Mouse (Mus musculus) layer of hippocampus, adult 8-10 months (tissue): ENCODE data around the gene Ccl17. TPM values are rescaled to one million over a fixed set of nuclear protein-coding genes. Genes with fewer than 3 reads are reported as not detected.
"Not testable (repeated sequence)": the region's sequence is repeated elsewhere in the genome, so short reads cannot be mapped to it uniquely, and the experiment has no call there.

Experiments
- DNase-seq, 2 experiments: peaks; one replicate each; pipeline ENCODE4 v3.0.0; 2022; ENCODE audit warnings: low spot score in 2 of 2
- total RNA-seq, 4 experiments: library from RNA; stranded (reverse); gene quantifications; 2 replicates each; pipeline ENCODE4 v1.2.4; 2022

The Ccl17 gene
- total RNA-seq, 4 experiments from 2014 or later = 3.7 to 10.8 (median 6.9) TPM

DNA sequence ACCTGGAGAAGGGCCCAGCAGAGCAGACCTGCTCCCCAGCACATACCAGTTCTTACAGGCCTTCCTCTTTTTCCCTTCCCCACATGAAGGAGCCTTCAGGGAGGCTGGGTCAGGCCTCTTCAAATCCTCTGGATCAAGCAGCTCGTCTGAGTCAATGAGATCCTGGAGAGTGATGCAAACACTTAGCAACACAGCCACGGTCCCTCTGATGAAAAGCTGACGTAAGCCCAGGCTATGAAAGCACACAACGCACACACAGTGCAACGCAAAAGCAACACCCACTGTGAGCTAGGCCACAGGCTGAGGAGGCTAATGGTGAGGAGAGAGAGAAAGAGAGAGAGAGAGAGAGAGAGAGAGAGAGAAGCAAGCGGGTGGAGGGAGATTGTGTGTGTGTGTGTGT, 14.9 kb downstream of the Ccl17 start:
- no peak for DNase-seq

DNA sequence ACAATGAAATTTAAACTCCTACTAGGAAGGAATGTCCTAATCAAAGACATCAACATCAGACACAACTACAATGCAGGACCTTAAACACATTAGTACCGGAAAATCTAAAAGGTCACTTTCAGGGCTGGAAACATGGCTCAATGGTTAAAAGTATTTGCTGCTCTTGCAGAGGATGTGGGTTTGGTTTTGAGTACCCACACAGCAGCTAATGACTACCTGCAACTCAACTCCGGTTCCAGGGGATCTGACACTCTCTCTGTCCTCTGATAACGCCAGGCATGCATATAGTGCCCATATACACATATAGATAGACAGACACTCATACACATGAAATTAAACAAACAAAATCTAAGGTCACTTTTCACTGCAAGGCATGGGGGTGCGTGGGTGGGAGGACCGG, 16.0 kb downstream of the Ccl17 start:
- DNase-seq = no peak

DNA sequence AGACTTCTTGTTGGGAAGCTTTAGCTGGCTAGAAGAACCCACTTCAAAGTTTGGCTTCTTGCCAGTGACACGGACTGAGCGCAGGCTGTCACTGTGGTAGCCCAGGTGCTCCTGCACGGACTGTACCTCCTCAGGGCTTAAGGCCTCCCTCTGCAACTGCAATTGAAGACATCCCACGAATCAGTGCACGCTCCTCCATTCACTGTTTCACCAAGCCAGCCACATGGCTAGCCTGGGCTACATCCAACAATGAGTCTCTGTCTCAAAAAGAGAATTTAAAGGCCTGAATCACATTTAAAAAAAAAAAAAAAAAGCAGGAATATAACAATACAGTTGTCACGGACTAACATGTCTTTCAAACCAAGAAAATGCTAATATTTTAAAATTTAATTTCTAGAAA, 18.0 kb downstream of the Ccl17 start:
- no peak for DNase-seq

DNA sequence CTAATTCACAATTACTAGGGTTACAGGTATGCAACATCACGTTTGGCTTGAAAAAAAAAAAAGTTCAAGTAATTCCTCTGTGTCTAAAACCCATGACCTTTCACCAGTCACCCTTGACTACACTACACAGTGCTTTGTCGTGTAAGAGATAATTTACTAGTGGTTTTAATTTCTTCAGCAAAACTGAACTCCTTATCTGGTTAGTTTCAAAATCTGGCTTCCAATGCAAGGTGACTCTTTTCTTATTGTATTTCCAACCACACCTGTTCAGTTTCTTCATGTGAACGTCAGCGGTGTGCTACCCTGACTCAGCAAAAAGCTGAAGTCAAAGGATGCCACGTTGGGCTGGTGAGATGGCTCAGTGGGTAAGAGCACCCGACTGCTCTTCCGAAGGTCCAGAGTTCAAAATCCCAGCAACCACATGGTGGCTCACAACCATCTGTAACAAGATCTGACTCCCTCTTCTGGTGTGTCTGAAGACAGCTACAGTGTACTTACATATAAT, 23.7 kb downstream of the Ccl17 start:
- DNase-seq = not testable (repeated sequence)

DNA sequence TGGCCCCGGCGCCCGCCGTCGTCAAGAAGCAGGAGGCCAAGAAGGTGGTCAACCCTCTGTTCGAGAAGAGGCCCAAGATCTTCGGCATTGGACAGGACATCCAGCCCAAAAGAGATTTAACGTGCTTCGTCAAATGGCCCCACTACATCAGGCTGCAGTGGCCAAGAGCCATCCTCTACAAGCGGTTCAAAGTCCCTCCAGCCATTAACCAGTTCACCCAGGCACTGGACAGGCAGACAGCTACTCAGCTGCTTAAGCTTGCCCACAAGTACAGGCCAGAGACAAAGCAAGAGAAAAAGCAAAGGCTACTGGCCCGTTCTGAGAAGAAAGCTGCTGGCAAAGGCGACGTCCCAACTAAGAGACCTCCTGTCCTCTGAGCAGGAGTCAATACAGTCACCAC, 25.5 kb downstream of the Ccl17 start:
- not testable (repeated sequence) for DNase-seq

DNA sequence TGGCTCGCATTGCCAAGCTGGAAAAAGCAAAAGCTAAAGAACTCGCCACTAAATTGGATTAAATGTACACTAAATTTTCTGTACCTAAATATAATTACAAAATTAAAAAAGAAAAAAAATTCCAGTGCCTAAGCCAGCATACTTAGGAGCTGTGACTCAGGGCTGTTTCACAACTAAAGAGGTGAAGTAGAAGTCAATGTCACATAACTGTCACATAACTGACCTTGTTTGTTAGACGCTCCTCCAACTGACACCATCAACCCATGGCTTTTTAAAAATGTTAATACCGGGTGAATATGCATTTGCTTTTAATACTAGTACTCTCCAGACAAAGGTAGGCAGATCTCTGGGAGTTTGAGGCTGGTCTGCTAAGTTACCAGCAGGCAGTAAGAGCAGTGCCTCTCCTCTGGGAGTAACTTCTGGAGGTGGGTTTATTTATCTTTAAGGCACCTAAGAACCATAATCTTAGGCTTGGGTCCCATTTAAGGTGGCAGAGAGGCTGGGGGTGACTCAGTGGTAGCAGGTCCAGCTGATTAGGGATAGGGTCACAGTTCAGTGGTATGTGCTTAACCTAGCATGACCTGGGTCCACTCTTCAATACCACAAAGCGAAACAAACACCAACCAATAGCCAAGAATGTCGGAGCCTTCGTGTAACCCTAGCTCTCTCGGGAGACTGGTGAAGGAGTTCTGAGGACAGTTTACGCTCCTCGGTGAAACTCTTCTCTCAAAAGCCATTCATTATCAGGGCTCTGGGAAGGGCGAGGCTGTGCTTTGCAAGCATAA, 26.4 kb downstream of the Ccl17 start:
- no peak for DNase-seq

DNA sequence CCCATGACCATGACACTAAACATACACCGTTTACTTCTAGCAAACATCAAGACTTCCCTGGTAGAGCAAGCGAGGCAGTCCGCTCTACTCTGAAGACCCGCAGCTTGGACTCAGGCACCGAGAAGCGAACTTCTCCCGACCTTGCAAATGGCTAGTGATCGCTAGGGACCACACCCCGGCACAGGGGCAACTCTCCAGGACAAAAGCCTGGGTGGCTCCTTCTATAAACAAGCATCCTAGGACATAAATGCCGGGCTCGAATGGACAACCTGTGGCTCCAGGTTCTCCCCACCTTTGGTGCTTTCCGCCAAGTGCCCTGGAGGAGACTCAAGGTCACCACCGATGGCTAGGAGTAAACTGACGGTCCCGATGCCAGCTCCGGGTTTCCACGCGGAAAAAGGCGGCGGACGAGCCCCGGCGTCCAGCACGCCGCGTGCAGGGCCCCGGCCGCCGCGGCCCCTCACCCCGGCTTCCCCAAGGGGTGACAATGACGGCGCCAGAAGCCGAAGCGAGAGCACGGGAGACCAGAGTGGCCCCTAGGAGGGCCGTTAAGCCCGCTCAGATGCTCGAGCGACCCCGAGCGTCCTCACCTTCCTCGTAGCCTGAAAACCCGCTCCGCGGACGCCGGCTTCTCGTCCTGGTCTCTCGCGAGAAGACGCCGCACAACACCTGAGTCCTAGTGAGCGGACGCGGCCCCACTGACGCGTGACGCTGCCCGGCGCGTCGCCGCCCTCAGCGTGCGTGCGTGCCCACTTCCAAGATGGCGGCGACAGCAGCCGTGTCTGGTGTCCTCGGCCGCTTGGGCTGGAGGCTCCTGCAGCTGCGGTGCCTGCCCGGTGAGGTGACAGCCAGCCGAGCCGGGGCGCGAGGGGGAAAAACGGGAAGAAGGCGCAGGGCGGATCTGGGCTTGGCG, 27.7 kb downstream of the Ccl17 start, which contains the start of the genes Coq9 and Ciapin1:
Gene Coq9 (plus strand): TSS at position 660 of the 913 bp plus-strand sequence.
Gene Ciapin1 (minus strand): TSS at position 697 of the 913 bp plus-strand sequence.
- DNase-seq = peak; percentile 93 to 94

DNA sequence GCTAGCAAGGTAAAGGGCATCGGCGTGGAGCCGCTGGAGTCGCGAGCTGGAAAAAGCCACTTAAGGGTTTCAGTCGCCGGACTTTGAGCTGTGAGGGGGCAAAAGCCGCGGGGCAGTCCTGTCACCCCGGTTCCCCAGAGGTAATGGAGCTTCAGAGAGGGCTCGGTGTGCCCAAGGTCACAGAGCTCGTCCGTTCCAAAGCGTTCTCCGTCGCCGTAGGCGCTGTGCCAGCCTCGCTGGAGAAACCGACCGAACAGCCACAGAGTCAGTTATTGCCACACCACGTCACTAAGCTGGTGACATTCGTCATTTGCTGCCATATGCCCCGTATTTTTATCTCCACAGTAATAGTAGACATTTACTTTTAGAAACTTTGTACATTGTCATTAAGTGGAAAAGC, 28.3 kb downstream of the Ccl17 start:
- peak; percentile 68 to 72 for DNase-seq

DNA sequence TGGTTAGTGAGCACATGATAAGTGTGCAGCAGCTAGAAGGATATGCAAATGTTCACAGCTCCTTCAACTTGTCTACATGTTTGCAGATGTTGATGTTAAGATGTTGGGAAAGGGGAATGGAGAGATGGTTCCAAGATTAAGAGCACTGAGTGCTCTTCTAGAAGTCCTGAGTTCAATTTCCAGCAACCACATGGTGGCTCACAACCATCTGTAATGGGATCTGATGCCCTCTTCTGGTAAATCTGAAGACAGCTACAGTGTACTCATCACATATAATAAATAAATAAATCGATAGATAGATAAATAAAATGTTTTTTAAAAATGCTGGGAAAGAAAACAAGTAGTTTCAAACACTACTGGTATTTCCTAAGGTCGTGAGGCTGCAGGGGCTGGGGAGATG, 30.9 kb downstream of the Ccl17 start:
- DNase-seq = no peak

DNA sequence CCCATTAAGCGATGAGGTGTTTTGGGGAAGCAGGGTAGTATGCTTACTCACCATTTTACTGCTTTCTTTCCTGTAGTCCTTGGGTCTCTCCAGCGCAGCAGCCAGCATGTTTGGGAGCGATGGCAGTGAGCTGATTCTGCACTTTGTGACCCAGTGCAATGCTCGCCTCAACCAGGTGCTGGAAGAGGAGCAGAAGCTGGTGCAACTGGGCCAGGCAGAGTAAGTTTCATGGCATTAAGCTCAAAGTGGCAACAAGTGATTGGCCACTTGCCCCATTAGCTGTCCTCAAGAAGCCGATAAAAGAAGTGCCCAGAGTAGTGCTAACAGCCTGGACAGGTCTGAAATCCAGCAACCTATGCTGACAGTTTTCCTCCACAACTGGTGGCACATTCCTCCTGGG, 39.8 kb downstream of the Ccl17 start:
- no peak for DNase-seq

DNA sequence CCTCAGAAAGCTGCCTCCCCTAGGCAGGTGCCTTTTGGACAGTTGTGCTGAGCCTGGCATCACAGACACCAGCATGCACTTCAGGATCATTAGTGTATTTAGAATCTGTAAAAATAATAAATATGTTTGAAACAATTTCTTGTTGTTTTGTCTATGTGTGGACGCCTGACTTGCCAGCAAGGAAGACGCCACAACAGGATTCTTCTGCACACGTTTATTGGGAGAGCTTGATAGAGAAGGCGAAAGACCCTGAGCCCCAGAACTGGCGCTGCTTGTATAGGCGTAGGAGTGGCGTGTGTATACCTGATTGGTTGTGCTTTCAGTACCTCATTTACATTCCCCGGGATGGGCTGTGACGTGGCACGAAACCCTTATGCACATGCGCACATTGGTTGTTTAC, 44.5 kb downstream of the Ccl17 start:
- not testable (repeated sequence) for DNase-seq

DNA sequence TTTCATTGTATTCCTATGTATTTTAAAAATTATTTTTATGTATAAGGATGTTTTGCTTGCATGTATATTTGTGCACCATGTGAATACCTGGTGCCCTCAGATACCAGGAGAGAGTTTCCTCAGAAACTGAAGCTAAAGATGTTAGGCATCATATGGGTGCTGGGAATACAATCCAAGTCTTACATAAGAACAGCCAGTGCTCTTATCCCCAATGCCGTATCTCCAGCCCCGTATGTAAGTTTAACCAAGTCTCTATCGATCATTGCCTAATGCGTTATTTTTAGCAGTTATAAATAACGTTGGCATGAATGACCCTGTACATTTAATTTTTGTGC, 46.7 kb downstream of the Ccl17 start:
- DNase-seq = no peak

DNA sequence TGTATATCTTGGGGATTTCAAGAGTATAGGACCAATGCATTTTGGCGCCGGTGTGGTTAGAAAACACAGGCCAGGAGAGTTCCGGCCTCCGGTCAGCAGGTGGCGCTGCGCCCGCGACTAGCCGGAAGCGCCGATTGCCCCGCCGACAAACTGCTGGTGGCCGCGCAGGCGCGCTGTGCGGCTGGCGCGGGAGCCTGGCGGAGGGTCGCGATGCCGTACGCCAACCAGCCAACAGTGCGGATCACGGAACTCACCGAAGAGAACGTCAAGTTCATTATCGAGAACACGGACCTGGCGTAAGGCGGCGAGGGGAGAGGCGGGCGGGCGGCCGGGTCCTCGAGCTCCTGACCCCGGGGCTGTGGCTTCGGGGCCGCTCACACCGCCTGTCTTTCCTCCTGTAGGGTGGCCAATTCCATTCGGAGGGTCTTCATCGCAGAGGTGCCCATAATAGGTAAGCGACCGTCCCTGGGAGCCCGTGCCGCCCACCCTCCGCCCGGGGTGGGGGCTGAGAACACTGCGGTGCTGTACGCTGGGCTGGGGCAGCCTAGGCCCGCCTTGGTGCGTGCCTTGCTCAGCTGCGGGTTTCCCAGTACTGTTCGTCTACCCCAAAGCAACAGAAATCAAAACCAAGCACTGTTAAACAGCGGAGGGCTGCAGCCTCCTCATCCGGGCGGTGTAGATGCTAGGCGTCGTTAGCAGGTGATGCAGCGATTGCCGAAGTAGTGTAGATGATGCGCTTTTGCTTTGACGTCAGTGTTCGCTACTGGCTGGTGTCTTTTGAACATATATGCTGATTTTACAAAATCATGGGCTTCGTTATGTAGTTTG, 47.3 kb downstream of the Ccl17 start, which contains the start of gene Polr2c:
Gene Polr2c (plus strand): TSS at position 105 of the 828 bp plus-strand sequence.
- DNase-seq = peak; percentile 73 to 91

DNA sequence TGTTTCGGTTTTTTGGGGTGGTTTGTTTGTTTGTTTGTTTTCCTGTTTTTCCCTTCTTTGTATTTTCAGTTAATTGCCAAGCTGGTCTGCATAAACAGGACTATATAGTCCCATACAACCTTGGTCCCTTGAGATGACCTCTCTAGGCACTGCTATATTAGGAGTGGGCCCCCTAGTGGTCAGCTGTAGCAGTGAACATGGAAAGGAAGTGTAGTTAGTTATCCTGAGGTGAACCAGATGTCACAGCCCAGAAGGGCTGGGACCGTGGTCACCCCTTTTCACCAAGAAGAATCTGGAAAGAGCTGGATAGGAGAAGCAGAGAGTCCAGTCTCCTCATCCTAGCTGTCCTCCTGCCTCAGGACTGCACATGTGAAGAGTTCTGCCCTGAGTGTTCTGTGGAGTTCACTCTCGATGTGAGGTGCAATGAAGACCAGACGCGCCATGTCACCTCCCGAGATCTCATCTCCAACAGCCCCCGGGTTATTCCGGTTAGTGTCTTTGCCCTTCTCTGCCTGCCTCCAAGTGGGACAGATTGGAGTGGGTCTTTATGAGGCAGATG, 51.2 kb downstream of the Ccl17 start:
- no peak for DNase-seq

Other genes with a start within 250 kb of the Ccl17 start
- gene Rspry1, start 208.5 kb upstream of the Ccl17 start, total RNA-seq = 10 to 100 TPM; 25.5 to 30.5 (median 27.0) TPM
- 10 to 100 TPM; 36.1 to 44.1 (median 40.0) TPM for gene Fam192a, start 208.5 kb upstream of the Ccl17 start, total RNA-seq
- gene Arl2bp, start 143.9 kb upstream of the Ccl17 start, total RNA-seq = 100 to 1,000 TPM; 138 to 156 (median 154) TPM
- 10 to 100 TPM; 29.6 to 61.0 (median 49.6) TPM for gene Pllp, start 114.2 kb upstream of the Ccl17 start, total RNA-seq
- under 1 TPM in 2 of 4 experiments, not detected in 2; 0.33 to 0.40 TPM for gene Ccl22, start 64.9 kb upstream of the Ccl17 start, total RNA-seq
- gene Cx3cl1, start 38.4 kb upstream of the Ccl17 start, total RNA-seq = 100 to 1,000 TPM; 333 to 386 (median 359) TPM
- 10 to 100 TPM; 83.6 to 98.9 (median 87.1) TPM for gene Coq9, start 27.9 kb downstream of the Ccl17 start, total RNA-seq
- 10 to 100 TPM; 62.0 to 88.0 (median 71.0) TPM for gene Ciapin1, start 27.9 kb downstream of the Ccl17 start, total RNA-seq
- 10 to 100 TPM; 62.9 to 80.4 (median 72.9) TPM for gene Polr2c, start 47.0 kb downstream of the Ccl17 start, total RNA-seq
- gene Dok4, start 65.9 kb downstream of the Ccl17 start, total RNA-seq = 10 to 100 TPM; 18.1 to 22.7 (median 19.8) TPM
- 1 to 10 TPM; 1.0 to 2.6 (median 1.4) TPM for gene Ccdc102a, start 107.6 kb downstream of the Ccl17 start, total RNA-seq
- gene Adgrg5, start 113.2 kb downstream of the Ccl17 start, total RNA-seq = under 1 TPM in 2 of 4 experiments, not detected in 2; 0.73 to 0.85 TPM
- gene Adgrg1, start 164.3 kb downstream of the Ccl17 start, total RNA-seq = 10 to 100 TPM; 81.5 to 97.4 (median 90.2) TPM
- under 1 TPM in 3 of 4 experiments, not detected in 1; 0.20 to 0.47 (median 0.27) TPM for gene Adgrg3, start 207.2 kb downstream of the Ccl17 start, total RNA-seq
- 1 to 10 TPM; 1.7 to 3.6 (median 1.8) TPM for gene Drc7, start 244.7 kb downstream of the Ccl17 start, total RNA-seq